Mouse (Mus musculus): ENCODE measurements around the gene Psmd3. TPM values are rescaled to one million over a fixed set of nuclear protein-coding genes. Genes with fewer than 3 reads are reported as not detected.
A peak's percentile ranks its signal among the peaks of the same experiment; 100 is the strongest.

Psmd3 gene
- polyA plus RNA-seq, 1 experiment = 57.7 TPM

DNA sequence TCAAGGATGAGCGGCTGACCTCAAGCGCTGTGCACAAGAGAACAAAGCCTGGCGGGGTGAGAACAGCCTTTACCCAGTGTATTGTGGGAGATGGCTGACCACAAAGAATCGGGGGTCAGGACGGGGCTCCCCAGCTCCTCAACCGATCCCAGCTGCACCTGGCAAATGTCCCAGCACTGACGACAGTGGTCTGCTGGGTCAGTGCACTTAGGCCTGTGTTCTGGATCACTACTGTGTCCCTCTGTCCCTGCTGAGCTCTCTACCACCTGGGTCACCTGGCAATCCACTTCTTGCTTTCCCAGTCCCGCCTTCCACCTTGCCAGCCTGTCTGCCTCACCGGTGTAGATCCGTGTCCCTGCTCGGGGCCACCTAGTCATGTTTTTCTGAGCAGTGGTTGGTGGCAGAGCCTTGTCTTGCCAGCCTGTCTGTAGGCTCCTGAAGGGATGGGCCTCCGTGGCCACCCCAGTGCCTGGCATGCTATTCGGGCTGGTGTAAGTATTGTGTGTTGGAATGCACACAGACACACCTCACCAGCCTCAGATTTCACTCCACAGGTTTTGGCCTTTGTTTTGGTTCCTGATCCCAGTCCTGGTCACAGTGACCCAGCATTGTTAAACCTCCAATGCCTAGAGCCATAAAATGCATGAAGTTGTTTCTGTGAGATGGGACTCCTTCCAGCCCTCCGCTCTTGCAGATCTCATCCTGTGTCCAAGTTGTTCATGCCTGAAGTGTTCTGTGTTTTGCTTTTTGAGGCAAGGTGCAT is 14.3 kb downstream of the Psmd3 start:
- TF ChIP-seq CTCF (IDR thresholded peaks at IDR 0.05; ENCODE audit: control insufficient read depth, insufficient read depth, low read length) = no peak
- no peak for TF ChIP-seq POLR2A (IDR thresholded peaks at IDR 0.05; ENCODE audit: borderline replicate concordance, control insufficient read depth, low read depth, low read length)
- 78% methylated on average over 14 of the region's 14 CpGs for WGBS
- no peaks in the 10 kb centered on the region for H3K4me1 ChIP-seq (ENCODE audit: control insufficient read depth, insufficient read depth, low read length)
- no peak overlapping the region for H3K4me3 ChIP-seq (replicated peaks; ENCODE audit: control insufficient read depth, low read depth, low read length)
- no peak overlapping the region for H3K27ac ChIP-seq (ENCODE audit: control insufficient read depth, insufficient read depth, low read depth, low read length, poor library complexity)

DNA sequence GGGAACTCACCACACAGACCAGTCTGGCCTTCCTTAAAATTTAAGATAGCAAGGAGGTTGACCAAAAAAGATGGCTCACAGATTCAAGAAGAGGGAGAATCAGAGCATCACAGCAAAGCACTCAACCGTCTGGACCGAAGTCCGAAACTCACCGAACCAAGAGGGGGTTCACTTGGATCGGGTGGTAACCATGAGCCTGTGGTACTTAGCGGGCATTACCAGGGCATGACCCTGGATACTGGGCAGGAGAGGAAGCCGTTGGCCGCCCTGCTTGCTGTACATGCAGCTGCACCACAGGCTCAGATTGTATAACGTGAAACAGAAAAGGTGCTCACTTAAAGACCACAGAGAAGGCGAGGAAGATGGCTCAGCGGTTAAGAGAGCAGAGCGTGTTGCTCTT is 14.9 kb downstream of the Psmd3 start:
- H3K4me1 ChIP-seq (ENCODE audit: control insufficient read depth, insufficient read depth, low read length) = no peaks in the 10 kb centered on the region
- WGBS = 90% methylated on average over 12 of the region's 12 CpGs
- H3K4me3 ChIP-seq (replicated peaks; ENCODE audit: control insufficient read depth, low read depth, low read length) = no peak overlapping the region
- no peak overlapping the region for H3K27ac ChIP-seq (ENCODE audit: control insufficient read depth, insufficient read depth, low read depth, low read length, poor library complexity)
- TF ChIP-seq POLR2A (IDR thresholded peaks at IDR 0.05; ENCODE audit: borderline replicate concordance, control insufficient read depth, low read depth, low read length) (no peak), CTCF (IDR thresholded peaks at IDR 0.05; ENCODE audit: control insufficient read depth, insufficient read depth, low read length) (no peak)

DNA sequence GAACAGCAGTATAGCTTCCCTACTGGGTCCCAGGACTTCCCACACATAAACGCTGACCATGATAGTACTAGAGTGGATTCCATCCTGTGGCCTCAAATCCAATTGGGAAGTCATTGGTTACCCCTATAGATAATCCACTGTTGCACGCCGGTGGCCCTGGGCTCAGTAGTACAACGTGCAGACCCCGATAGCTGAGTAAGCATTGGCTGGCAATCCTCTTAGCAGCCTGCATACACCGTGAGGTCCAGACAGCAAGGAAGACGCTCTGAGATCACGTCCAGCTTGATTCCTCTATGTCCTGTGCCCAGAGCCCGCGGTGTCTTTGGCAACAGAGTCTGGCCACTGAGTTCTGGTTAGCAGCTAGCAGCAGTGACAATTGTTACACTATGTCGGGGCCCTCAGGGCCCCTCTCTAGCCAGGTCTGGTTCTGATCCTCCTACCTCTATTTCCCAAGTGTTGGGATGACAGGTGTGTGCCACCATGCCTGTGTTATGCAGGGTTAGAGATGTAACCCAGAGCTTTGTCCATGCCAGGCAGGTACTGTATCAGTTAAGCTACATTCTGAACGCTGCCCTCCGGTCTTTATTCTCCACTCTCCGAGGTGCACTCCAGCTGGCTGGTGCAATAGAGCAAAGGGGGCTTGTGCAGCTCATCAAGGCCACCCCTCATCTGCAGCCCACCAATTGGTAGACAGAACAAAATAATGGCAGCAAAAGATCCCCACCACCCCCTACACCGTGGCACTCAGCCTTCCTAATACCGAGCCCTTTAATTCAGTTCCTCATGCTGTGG is 16.7 kb downstream of the Psmd3 start:
- H3K27ac ChIP-seq (ENCODE audit: control insufficient read depth, insufficient read depth, low read depth, low read length, poor library complexity) = no peak overlapping the region
- no peak overlapping the region for H3K4me3 ChIP-seq (replicated peaks; ENCODE audit: control insufficient read depth, low read depth, low read length)
- WGBS = 82% methylated on average over 16 of the region's 16 CpGs
- TF ChIP-seq CTCF (IDR thresholded peaks at IDR 0.05; ENCODE audit: control insufficient read depth, insufficient read depth, low read length) (no peak), POLR2A (IDR thresholded peaks at IDR 0.05; ENCODE audit: borderline replicate concordance, control insufficient read depth, low read depth, low read length) (no peak)
- no peaks in the 10 kb centered on the region for H3K4me1 ChIP-seq (ENCODE audit: control insufficient read depth, insufficient read depth, low read length)

DNA sequence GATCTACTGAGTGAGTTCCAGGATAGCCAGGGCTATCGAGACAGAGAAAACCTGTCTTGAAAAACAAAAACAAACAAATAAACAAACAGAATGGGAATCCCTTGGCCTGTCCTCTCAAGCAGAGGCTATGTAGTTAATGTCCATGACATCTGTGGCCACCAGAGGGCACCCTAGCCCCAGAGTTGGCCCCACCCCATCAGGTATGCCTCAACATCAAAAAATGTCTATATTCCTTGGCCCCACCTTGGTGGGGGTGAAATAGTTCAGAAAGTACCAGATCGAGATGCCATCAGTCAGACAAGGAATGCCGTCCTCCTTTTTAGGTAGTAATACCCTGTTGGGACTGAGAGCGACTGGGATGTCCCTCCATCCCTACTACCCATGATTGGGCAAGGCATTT is 17.6 kb downstream of the Psmd3 start:
- Histone ChIP-seq H3K27ac (ENCODE audit: control insufficient read depth, insufficient read depth, low read depth, low read length, poor library complexity) (no peak overlapping the region), H3K4me1 (ENCODE audit: control insufficient read depth, insufficient read depth, low read length) (no peaks in the 10 kb centered on the region), H3K4me3 (replicated peaks; ENCODE audit: control insufficient read depth, low read depth, low read length) (no peak overlapping the region)
- peak; percentile 97 for TF ChIP-seq CTCF (IDR thresholded peaks at IDR 0.05; ENCODE audit: control insufficient read depth, insufficient read depth, low read length)
- TF ChIP-seq POLR2A (IDR thresholded peaks at IDR 0.05; ENCODE audit: borderline replicate concordance, control insufficient read depth, low read depth, low read length) = no peak
- 22% methylated on average over 4 of the region's 4 CpGs for WGBS

DNA sequence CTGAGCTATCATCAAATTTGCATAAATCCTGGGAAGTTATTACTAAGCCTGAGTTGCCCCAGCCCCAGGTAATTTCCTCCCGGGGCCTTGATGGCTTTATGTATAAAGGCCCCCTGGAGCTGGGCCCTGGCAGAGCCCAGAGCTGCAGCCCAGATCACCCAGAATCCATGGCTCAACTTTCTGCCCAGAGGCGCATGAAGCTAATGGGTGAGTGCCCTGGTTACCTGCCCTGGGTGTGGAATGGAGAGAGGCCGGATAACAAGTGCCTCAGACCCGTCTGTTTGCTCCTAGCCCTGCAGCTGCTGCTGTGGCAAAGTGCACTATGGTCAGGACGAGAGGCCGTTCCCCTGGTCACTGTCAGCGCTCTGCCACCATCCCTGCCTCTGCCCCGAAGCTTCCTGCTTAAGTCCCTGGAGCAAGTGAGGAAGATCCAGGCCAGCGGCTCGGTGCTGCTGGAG is 18.9 kb downstream of the Psmd3 start, which contains the start of gene Csf3:
Gene Csf3, plus strand, starts transcription at position 51 of the 458 bp plus-strand sequence.
- Histone ChIP-seq H3K4me1 (ENCODE audit: control insufficient read depth, insufficient read depth, low read length) (no peaks in the 10 kb centered on the region), H3K27ac (ENCODE audit: control insufficient read depth, insufficient read depth, low read depth, low read length, poor library complexity) (no peak within 1 kb of the TSS), H3K4me3 (replicated peaks; ENCODE audit: control insufficient read depth, low read depth, low read length) (no peak within 1 kb of the TSS)
- WGBS = 78% methylated on average over 10 of the region's 10 CpGs
- TF ChIP-seq POLR2A (IDR thresholded peaks at IDR 0.05; ENCODE audit: borderline replicate concordance, control insufficient read depth, low read depth, low read length) = no peak
- no peak for TF ChIP-seq CTCF (IDR thresholded peaks at IDR 0.05; ENCODE audit: control insufficient read depth, insufficient read depth, low read length)

DNA sequence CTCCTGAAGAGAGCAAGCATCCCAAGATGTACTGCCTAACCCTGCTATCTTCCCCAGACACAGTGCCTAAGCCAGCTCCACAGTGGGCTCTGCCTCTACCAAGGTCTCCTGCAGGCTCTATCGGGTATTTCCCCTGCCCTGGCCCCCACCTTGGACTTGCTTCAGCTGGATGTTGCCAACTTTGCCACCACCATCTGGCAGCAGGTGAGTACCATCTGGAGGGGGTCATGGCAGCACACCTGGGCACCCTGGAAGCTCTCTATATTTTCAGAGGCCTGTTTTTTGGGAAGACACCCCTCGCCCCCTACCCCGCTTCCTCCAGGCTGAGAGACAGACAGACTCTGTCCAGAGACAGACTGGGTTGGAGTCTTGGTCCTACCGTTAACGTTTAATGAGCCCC is 20.0 kb downstream of the Psmd3 start:
- Histone ChIP-seq H3K4me1 (ENCODE audit: control insufficient read depth, insufficient read depth, low read length) (no peaks in the 10 kb centered on the region), H3K4me3 (replicated peaks; ENCODE audit: control insufficient read depth, low read depth, low read length) (no peak overlapping the region), H3K27ac (ENCODE audit: control insufficient read depth, insufficient read depth, low read depth, low read length, poor library complexity) (no peak overlapping the region)
- 65% methylated on average over 5 of the region's 5 CpGs for WGBS
- TF ChIP-seq POLR2A (IDR thresholded peaks at IDR 0.05; ENCODE audit: borderline replicate concordance, control insufficient read depth, low read depth, low read length) (no peak), CTCF (IDR thresholded peaks at IDR 0.05; ENCODE audit: control insufficient read depth, insufficient read depth, low read length) (no peak)

DNA sequence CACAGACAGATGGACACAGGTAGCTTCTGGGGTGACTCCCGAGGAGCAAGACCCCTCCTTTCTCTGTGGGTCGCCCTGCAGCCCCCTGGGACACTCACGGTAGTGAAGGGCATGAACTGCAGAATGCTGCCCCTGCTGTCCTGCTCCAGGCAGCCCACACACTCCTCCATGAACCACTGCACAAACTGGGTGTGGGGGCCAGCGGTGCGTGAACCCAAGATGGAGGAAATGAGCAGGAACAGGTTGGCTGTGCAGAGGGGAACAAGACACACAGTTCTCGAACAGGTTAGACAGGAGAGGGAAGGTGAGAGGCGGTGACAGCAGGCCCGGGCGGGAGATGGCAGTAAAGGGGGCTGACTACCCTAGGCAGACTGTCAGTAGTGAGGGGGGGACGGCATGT is 22.7 kb downstream of the Psmd3 start:
- Histone ChIP-seq H3K4me3 (replicated peaks; ENCODE audit: control insufficient read depth, low read depth, low read length) (no peak overlapping the region), H3K4me1 (ENCODE audit: control insufficient read depth, insufficient read depth, low read length) (peaks cover 2% of the 10 kb centered on the region; the same call in 1 of the 2 replicates), H3K27ac (ENCODE audit: control insufficient read depth, insufficient read depth, low read depth, low read length, poor library complexity) (no peak overlapping the region)
- no peak for TF ChIP-seq CTCF (IDR thresholded peaks at IDR 0.05; ENCODE audit: control insufficient read depth, insufficient read depth, low read length)
- no peak for TF ChIP-seq POLR2A (IDR thresholded peaks at IDR 0.05; ENCODE audit: borderline replicate concordance, control insufficient read depth, low read depth, low read length)
- WGBS = 86% methylated on average over 10 of the region's 10 CpGs

All from bone marrow, adult 2 months (tissue).